Comparison of ENCODE assay signal across 8 mouse cellular contexts in genomic region chr2:181364487-181364859, GRCm38 (mm10). TPM values are rescaled to one million over a fixed set of nuclear protein-coding genes. Genes with fewer than 3 reads are reported as not detected.
DNase-seq lines count a peak whose midpoint lies in the region; ATAC-seq and TF ChIP-seq lines count a peak whose summit lies in the region.

No protein-coding gene starts in this region.

- H3K4me1 ChIP-seq in kidney, embryonic 16.5 days (ENCODE audit: insufficient read depth, low read length) = peaks cover 33% of the 10 kb centered on the region
- no peaks in the 10 kb centered on the region; the same call in 1 of the 2 replicates for H3K4me1 ChIP-seq in bone marrow, adult 2 months (ENCODE audit: control insufficient read depth, insufficient read depth, low read length)
- H3K4me1 ChIP-seq in hindbrain, embryonic 14.5 days (replicated peaks; ENCODE audit: control insufficient read depth, insufficient read depth, low read length) = peaks cover 35% of the 10 kb centered on the region
- peaks cover 48% of the 10 kb centered on the region for H3K4me1 ChIP-seq in midbrain, embryonic 15.5 days

- peak overlapping the region; percentile 94 for H3K27ac ChIP-seq in kidney, embryonic 16.5 days (ENCODE audit: low read length)
- H3K27ac ChIP-seq in bone marrow, adult 2 months (ENCODE audit: control insufficient read depth, insufficient read depth, low read depth, low read length, poor library complexity) = peak overlapping the region; percentile 89; the same call in 1 of the 2 replicates
- peak overlapping the region; percentile 91 for H3K27ac ChIP-seq in hindbrain, embryonic 14.5 days
- peak overlapping the region; percentile 91 for H3K27ac ChIP-seq in midbrain, embryonic 15.5 days

- DNase-seq in kidney, postnatal 36 days = no peak
- no peak for DNase-seq in hindbrain, embryonic 14.5 days (ENCODE audit: low spot score)
- no peak for DNase-seq in ovary, postnatal 36 days (ENCODE audit: low spot score)

- peak overlapping the region; percentile 91 for H3K4me2 ChIP-seq in kidney, embryonic 16.5 days (replicated peaks; ENCODE audit: low read depth, low read length)
- peak overlapping the region; percentile 94 for H3K4me2 ChIP-seq in hindbrain, embryonic 14.5 days (replicated peaks)
- peak overlapping the region; percentile 88 for H3K4me2 ChIP-seq in midbrain, embryonic 15.5 days

- no peaks in the 10 kb centered on the region for H3K27me3 ChIP-seq in kidney, embryonic 16.5 days (ENCODE audit: insufficient read depth, low read length)
- no peaks in the 10 kb centered on the region for H3K27me3 ChIP-seq in hindbrain, embryonic 14.5 days (ENCODE audit: control insufficient read depth, insufficient read depth, low read length)
- H3K27me3 ChIP-seq in midbrain, embryonic 15.5 days (replicated peaks) = no peaks in the 10 kb centered on the region

- peak overlapping the region; percentile 80 for H3K9ac ChIP-seq in kidney, embryonic 16.5 days (replicated peaks; ENCODE audit: low read length)
- peak overlapping the region; percentile 94 for H3K9ac ChIP-seq in hindbrain, embryonic 14.5 days
- peak overlapping the region; percentile 84 for H3K9ac ChIP-seq in midbrain, embryonic 15.5 days

- no peak for TF ChIP-seq CTCF in bone marrow, adult 2 months (IDR thresholded peaks at IDR 0.05; ENCODE audit: control insufficient read depth, insufficient read depth, low read length)

- H3K9me3 ChIP-seq in kidney, embryonic 16.5 days (ENCODE audit: low read length) = no peaks in the 10 kb centered on the region
- no peaks in the 10 kb centered on the region for H3K9me3 ChIP-seq in hindbrain, embryonic 14.5 days (ENCODE audit: control insufficient read depth, low read length)
- H3K9me3 ChIP-seq in midbrain, embryonic 15.5 days = no peaks in the 10 kb centered on the region

- peak overlapping the region; percentile 64 for H3K4me3 ChIP-seq in kidney, embryonic 16.5 days (ENCODE audit: low read length)
- peak overlapping the region; percentile 90 for H3K4me3 ChIP-seq in bone marrow, adult 2 months (replicated peaks; ENCODE audit: control insufficient read depth, low read depth, low read length)
- H3K4me3 ChIP-seq in hindbrain, embryonic 14.5 days (replicated peaks; ENCODE audit: low read length) = peak overlapping the region; percentile 90
- peak overlapping the region; percentile 56 for H3K4me3 ChIP-seq in midbrain, embryonic 15.5 days

- 6% methylated on average over 14 of the region's 14 CpGs for WGBS in kidney, embryonic 16.5 days
- 7% methylated on average over 14 of the region's 14 CpGs for WGBS in bone marrow, adult 2 months
- 14% methylated on average over 14 of the region's 14 CpGs for WGBS in hindbrain, embryonic 14.5 days
- WGBS in midbrain, embryonic 15.5 days = 11% methylated on average over 14 of the region's 14 CpGs

- ATAC-seq in kidney, embryonic 16.5 days (ENCODE audit: low FRiP score, low TSS enrichment) = peak; percentile 11; the same call in 1 of the 2 replicates
- ATAC-seq in hindbrain, embryonic 14.5 days (ENCODE audit: low FRiP score) = no peak
- peak; percentile 32; the same call in 1 of the 2 replicates for ATAC-seq in midbrain, embryonic 15.5 days (replicated peaks)
- ATAC-seq in frontal cortex, adult (ENCODE audit: low TSS enrichment) = no peak
- no peak for ATAC-seq in granulocyte monocyte progenitor cell, adult 5-6 weeks (replicated peaks; ENCODE audit: poor library complexity, severe bottlenecking)

- TF ChIP-seq POLR2A in bone marrow, adult 2 months (IDR thresholded peaks at IDR 0.05; ENCODE audit: borderline replicate concordance, control insufficient read depth, low read depth, low read length) = no peak

- H3K36me3 ChIP-seq in kidney, embryonic 16.5 days (ENCODE audit: insufficient read depth, low read length) = peaks cover 25% of the 10 kb centered on the region
- H3K36me3 ChIP-seq in hindbrain, embryonic 14.5 days (replicated peaks; ENCODE audit: control insufficient read depth, insufficient read depth) = peaks cover 37% of the 10 kb centered on the region
- H3K36me3 ChIP-seq in midbrain, embryonic 15.5 days (replicated peaks) = peaks cover 31% of the 10 kb centered on the region

RNA-seq across cellular contexts. Expression of gene Zgpat, which starts 0.3 kb away (rescaled TPM):
- polyA plus RNA-seq in kidney, embryonic 16.5 days (2015; fragmentation: Nextera tagmentation; extraction: Ambion mirVana) = 48.8 and 50.5 TPM in 2 replicates
- polyA plus RNA-seq in bone marrow, adult 2 months (2011; ENCODE audit: insufficient read depth, insufficient read length, low replicate concordance, missing spikeins) = 10.8 and 30.8 TPM in 2 replicates
- 66.7 and 67.6 TPM in 2 replicates for polyA plus RNA-seq in hindbrain, embryonic 14.5 days (2014; fragmentation: Nextera tagmentation; extraction: Ambion mirVana)
- 96.4 and 103 TPM in 2 replicates for polyA plus RNA-seq in midbrain, embryonic 15.5 days (2015; fragmentation: Nextera tagmentation; extraction: Ambion mirVana)
- 12.8 and 18.3 TPM in 2 replicates for total RNA-seq in granulocyte monocyte progenitor cell, adult 5-6 weeks (2014; fragmentation: Nextera tagmentation)
- total RNA-seq in granulocyte monocyte progenitor cell, adult 5-6 weeks (2017) = 29.8 and 35.7 TPM in 2 replicates

RNA-seq across cellular contexts. Expression of gene Arfrp1, which starts 0.7 kb away (rescaled TPM):
- polyA plus RNA-seq in kidney, embryonic 16.5 days (2015; fragmentation: Nextera tagmentation; extraction: Ambion mirVana) = 72.5 and 73.5 TPM in 2 replicates
- 25.1 and 48.4 TPM in 2 replicates for polyA plus RNA-seq in bone marrow, adult 2 months (2011; ENCODE audit: insufficient read depth, insufficient read length, low replicate concordance, missing spikeins)
- polyA plus RNA-seq in hindbrain, embryonic 14.5 days (2014; fragmentation: Nextera tagmentation; extraction: Ambion mirVana) = 62.3 and 63.3 TPM in 2 replicates
- polyA plus RNA-seq in midbrain, embryonic 15.5 days (2015; fragmentation: Nextera tagmentation; extraction: Ambion mirVana) = 96.4 and 99.7 TPM in 2 replicates
- 34.1 and 43.2 TPM in 2 replicates for total RNA-seq in granulocyte monocyte progenitor cell, adult 5-6 weeks (2014; fragmentation: Nextera tagmentation)
- 38.6 and 39.2 TPM in 2 replicates for total RNA-seq in granulocyte monocyte progenitor cell, adult 5-6 weeks (2017)

RNA-seq across cellular contexts. Expression of gene Lime1, which starts 15.4 kb away (rescaled TPM):
- 28.3 and 32.6 TPM in 2 replicates for polyA plus RNA-seq in kidney, embryonic 16.5 days (2015; fragmentation: Nextera tagmentation; extraction: Ambion mirVana)
- polyA plus RNA-seq in bone marrow, adult 2 months (2011; ENCODE audit: insufficient read depth, insufficient read length, low replicate concordance, missing spikeins) = 37.9 and 47.7 TPM in 2 replicates
- 39.7 and 47.4 TPM in 2 replicates for polyA plus RNA-seq in hindbrain, embryonic 14.5 days (2014; fragmentation: Nextera tagmentation; extraction: Ambion mirVana)
- polyA plus RNA-seq in midbrain, embryonic 15.5 days (2015; fragmentation: Nextera tagmentation; extraction: Ambion mirVana) = 66.3 and 71.4 TPM in 2 replicates
- 24.1 and 24.9 TPM in 2 replicates for total RNA-seq in granulocyte monocyte progenitor cell, adult 5-6 weeks (2014; fragmentation: Nextera tagmentation)
- 6.9 and 20.8 TPM in 2 replicates for total RNA-seq in granulocyte monocyte progenitor cell, adult 5-6 weeks (2017)

RNA-seq across cellular contexts. Expression of gene Rtel1, which starts 44.9 kb away (rescaled TPM):
- 51.2 and 57.9 TPM in 2 replicates for polyA plus RNA-seq in kidney, embryonic 16.5 days (2015; fragmentation: Nextera tagmentation; extraction: Ambion mirVana)
- 44.7 and 86.6 TPM in 2 replicates for polyA plus RNA-seq in bone marrow, adult 2 months (2011; ENCODE audit: insufficient read depth, insufficient read length, low replicate concordance, missing spikeins)
- polyA plus RNA-seq in hindbrain, embryonic 14.5 days (2014; fragmentation: Nextera tagmentation; extraction: Ambion mirVana) = 39.9 and 40.8 TPM in 2 replicates
- polyA plus RNA-seq in midbrain, embryonic 15.5 days (2015; fragmentation: Nextera tagmentation; extraction: Ambion mirVana) = 44.1 and 50.0 TPM in 2 replicates
- total RNA-seq in granulocyte monocyte progenitor cell, adult 5-6 weeks (2014; fragmentation: Nextera tagmentation) = 63.9 and 85.0 TPM in 2 replicates
- total RNA-seq in granulocyte monocyte progenitor cell, adult 5-6 weeks (2017) = 30.1 and 47.5 TPM in 2 replicates

RNA-seq across cellular contexts. Expression of gene Stmn3, which starts 50.2 kb away (rescaled TPM):
- polyA plus RNA-seq in kidney, embryonic 16.5 days (2015; fragmentation: Nextera tagmentation; extraction: Ambion mirVana) = 3.7 and 7.7 TPM in 2 replicates
- 2.7 TPM in 1 of 2 replicates, not detected in the other for polyA plus RNA-seq in bone marrow, adult 2 months (2011; ENCODE audit: insufficient read depth, insufficient read length, low replicate concordance, missing spikeins)
- polyA plus RNA-seq in hindbrain, embryonic 14.5 days (2014; fragmentation: Nextera tagmentation; extraction: Ambion mirVana) = 1,468 and 1,594 TPM in 2 replicates
- 1,443 and 1,470 TPM in 2 replicates for polyA plus RNA-seq in midbrain, embryonic 15.5 days (2015; fragmentation: Nextera tagmentation; extraction: Ambion mirVana)
- total RNA-seq in granulocyte monocyte progenitor cell, adult 5-6 weeks (2014; fragmentation: Nextera tagmentation) = not detected in 2 replicates
- total RNA-seq in granulocyte monocyte progenitor cell, adult 5-6 weeks (2017) = not detected in 2 replicates

Comparison
In these comparisons a context has a peak if more than half of its experiments do, and no peak if none do; other contexts are left out.
1. ATAC-seq: peak in kidney, embryonic 16.5 days (single experiment) and midbrain, embryonic 15.5 days (single experiment); none in hindbrain, embryonic 14.5 days (single experiment), frontal cortex, adult (single experiment) and granulocyte monocyte progenitor cell, adult 5-6 weeks (single experiment).
2. Peak in every context shown above with its lines, with median percentiles within 50 percentile points of each other: H3K27ac ChIP-seq, H3K4me2 ChIP-seq, H3K4me3 ChIP-seq and H3K9ac ChIP-seq.